Mouse (Mus musculus) hindlimb bud, embryonic 11.5 days (tissue): Measurements from ENCODE around the gene Pdhb.
"Not testable (repeated sequence)": the region's sequence is repeated elsewhere in the genome, so short reads cannot be mapped to it uniquely, and the experiment has no call there.

Experiments
- DNase-seq: peaks from one replicate; pipeline ENCODE4 v3.0.0-alpha.2; 2012; ENCODE audit warnings: low read depth, low spot score; ENCODE audit errors: extremely low spot score

Pdhb gene

DNA sequence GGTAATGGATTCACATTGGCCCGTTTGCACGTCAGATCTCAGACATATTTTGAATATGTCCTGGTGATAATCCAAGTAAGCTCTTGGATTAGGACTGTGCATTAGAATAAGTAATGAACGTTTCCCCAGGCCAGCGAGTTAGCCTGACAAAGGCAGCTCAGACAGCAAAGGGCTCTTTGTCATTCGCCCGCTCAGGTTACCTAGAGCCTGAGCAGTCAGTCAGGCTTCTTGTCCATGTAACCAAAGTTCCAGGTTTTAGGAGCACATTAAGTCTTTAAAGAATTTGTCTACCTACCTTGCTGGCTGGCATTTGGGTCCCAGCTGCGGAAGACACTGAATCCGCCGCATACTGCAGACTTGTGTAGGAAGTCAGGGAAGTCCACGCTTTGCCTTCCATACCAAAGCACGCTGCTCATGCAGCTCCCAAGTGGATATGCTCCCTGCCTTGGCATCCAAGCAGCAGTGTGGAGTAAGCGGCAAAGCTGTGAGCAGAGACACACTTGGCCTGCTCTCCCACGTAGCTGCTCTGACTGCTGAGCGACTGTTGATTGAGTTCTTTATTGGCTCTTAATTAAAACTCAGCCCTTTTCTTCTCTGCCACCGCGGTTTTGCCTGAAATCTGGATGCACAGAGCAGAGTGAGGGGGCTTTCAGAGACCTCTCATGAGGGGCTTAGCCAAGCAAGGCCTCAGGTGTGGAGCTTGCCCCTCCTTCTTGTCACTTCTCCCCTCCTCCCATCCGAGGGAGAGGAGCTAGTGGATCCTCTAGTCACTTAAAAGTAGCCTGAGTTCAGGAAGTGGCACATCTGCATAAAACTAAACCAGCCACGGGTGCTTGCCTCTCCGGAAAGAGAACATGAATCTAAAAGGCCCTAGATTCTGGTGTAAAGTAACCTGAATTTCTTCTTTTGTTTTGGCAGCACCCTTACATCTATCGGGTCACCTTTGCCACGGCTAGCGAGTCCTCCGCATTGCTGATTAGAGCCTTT lies 32.8 kb downstream of the Pdhb start:
- no peak for DNase-seq

GRCm38 (mm10) chr14:8135130-8135529 lies 37.7 kb downstream of the Pdhb start:
- no peak for DNase-seq

GRCm38 (mm10) chr14:8134234-8134633 lies 38.6 kb downstream of the Pdhb start:
- DNase-seq = no peak

- no peak for DNase-seq
Measured at GRCm38 (mm10) chr14:8132789-8133188, 40.0 kb downstream of the Pdhb start.

GRCm38 (mm10) chr14:8127971-8128370 lies 44.9 kb downstream of the Pdhb start:
- no peak for DNase-seq

- DNase-seq = no peak
Measured at GRCm38 (mm10) chr14:8124046-8124881, 48.6 kb downstream of the Pdhb start.

- not testable (repeated sequence) for DNase-seq
Measured at GRCm38 (mm10) chr14:8123611-8124010, 49.2 kb downstream of the Pdhb start.

DNA sequence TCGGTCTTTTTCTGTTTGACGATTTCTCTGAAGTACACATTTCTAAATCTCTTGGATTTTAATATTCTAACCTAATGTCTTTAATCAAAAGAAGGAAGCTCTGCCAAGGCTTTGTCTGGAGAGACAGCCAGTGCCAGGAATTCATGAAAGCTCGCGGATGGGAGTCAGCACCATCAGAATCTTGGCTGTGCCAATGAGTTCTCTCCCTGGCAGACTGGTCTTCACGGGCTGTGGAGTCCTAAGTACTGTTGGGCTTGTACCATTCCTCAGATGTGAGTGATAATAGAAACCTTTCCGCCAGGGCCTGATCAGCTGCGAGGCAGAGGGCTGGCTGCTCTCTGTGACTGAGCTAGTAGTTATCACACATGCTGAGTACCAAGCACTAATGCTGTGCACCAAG lies 49.7 kb downstream of the Pdhb start:
- DNase-seq = no peak

- DNase-seq = no peak
Measured at GRCm38 (mm10) chr14:8119904-8120303, 52.9 kb downstream of the Pdhb start.

DNA sequence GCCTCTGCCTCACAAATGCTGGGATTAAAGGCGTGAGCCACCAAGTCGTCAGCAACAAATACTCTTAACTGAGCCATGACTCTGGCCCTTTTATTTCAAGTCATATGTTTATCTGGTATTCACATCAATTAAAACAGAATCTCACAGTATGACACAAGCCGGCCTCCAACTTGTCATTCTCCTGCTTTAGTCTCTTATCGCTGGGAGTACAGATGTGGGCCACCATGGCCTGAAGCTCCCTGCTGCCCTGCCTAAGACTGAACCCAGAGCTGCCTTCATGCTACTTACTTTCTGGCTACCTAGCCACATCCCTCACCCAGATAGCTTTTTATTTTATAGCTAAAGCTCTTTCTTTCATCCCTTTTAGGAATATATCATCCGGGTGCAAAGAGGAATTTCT lies 53.4 kb downstream of the Pdhb start:
- DNase-seq = no peak

DNA sequence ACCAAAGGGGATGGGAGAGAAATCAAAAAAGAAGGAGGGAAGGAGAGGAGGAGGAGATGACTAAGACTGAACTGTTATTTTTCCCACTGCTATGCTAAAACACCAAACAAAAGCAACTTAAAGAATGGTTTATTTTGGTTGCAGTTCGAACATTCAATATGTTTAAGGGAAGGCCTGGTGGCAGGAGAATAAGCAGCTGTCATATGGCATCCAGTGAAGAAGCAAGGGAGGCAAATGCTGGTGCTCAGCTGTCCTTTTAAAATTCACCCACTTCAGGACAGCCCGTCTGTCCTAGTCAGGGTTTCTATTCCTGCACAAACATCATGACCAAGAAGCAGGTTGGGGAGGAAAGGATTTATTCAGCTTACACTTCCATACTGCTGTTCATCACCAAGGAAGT lies 55.5 kb downstream of the Pdhb start:
- no peak for DNase-seq
